Mouse (Mus musculus): ENCODE data around the gene Trpt1.

DNA sequence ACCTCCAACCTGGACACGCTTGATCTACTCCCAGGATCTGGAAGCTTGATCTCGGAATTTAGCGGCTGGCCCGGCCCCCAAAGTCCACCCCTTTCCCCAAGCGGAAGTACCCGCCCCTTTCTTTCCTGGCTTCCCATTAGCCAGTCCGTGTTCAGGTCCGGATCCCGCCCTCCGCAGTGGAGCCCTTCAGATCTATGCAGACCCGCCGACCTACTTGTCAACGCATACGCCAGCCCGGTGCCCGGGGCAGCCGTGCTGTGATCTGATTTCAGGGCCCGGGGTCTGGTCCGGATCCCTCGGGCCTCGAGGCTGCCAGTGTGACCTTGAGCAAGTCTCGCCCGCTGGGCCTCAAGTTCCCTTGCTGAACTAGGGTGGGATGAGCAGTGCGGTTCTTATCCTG lies at the start of gene Trpt1, which contains the start of gene Nudt22:
- TF ChIP-seq CTCF (IDR thresholded peaks at IDR 0.05) (no peak), EP300 (IDR thresholded peaks at IDR 0.05) (no peak; the same call in 1 of the 2 replicates)

Data from lung, postnatal 0 days (tissue).